Mouse (Mus musculus) mouse trophoblast stem cell (cell line): ENCODE measurements around the gene Hmgb2.
"Not testable (repeated sequence)": the region's sequence is repeated elsewhere in the genome, so short reads cannot be mapped to it uniquely, and the experiment has no call there.

Experiments
- in situ Hi-C, 2 experiments: fragments of 300-500 bp; cut with MseI, MboI; formaldehyde crosslinking; loops; 2 replicates in 1 of 2; 3 replicates in 1 of 2; pipeline ENCODE4 v1.15.1; 2025

Hmgb2 gene

GRCm38 (mm10) chr8:57510791-57511315 is 854 bp upstream of the Hmgb2 start:
- in situ Hi-C loops = no loop called here

- in situ Hi-C loops = no loop called here
These were observed 692 bp downstream of the Hmgb2 start for GRCm38 (mm10) chr8:57512141-57513056.

DNA sequence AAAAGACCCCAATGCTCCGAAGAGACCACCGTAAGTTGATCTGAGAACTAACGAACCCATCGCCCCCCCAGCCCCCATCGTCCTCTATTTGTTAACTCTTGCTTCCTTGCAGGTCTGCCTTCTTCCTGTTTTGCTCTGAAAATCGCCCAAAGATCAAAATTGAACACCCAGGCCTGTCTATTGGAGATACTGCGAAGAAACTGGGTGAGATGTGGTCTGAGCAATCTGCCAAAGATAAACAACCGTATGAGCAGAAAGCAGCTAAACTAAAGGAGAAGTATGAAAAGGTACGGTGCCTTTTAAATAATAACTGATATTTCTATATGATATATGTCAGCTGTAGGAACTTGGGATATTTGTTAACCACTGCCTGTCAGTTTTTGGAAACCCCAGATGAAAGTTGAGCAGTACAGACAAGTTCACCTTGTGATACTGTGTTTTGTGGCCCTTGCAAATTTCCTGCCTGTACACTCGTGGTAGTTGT is 1.5 kb downstream of the Hmgb2 start:
- in situ Hi-C loops = not testable (repeated sequence)

DNA sequence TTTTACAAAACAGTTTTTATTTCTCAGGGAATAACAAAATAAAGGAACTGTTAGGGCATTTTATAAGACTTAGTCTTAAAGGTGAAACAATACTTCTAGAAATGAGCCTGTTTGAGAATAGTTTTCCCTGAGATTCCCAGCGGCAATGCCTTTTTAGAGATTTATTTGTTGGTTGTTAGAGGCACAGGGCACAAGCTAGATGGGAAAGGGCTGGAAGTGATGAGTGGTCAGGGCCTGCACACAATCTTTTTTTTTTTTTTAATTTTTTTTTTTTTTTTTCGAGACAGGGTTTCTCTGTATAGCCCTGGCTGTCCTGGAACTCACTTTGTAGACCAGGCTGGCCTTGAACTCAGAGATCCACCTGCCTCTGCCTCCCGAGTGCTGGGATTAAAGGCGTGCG is 5.0 kb downstream of the Hmgb2 start:
- in situ Hi-C loops = not testable (repeated sequence)

- in situ Hi-C loops = no loop called here
These were observed 6.0 kb downstream of the Hmgb2 start for GRCm38 (mm10) chr8:57517723-57518122.

DNA sequence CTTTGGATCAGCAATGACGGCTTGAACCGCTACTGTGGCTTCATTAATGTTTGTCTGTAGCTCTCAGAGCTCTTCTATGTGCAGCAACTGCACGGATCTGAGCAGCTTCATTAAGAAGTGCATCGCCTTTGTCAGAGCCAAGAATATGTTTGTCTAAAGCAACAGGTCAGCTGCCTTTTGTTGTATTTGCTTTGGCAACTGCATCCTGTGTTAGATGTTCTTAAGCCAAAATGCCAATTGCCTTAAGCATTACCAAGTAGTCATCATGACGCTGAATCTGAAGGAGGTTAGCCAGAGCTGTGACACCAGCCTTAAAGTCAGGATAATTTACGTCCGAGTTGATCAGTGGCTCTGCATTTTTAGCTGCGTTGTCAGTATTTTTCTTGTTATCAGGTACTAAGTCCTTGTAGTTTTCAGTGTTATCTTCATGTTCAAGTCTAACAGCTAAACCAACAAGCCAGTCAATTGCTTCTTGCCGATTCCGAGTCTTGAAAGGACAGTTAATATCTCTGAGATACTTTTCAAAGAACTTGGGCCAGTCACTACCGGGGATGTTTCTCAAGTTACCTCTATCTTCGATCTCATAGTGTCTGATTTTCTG is 8.6 kb downstream of the Hmgb2 start:
- in situ Hi-C loops = no loop called here

DNA sequence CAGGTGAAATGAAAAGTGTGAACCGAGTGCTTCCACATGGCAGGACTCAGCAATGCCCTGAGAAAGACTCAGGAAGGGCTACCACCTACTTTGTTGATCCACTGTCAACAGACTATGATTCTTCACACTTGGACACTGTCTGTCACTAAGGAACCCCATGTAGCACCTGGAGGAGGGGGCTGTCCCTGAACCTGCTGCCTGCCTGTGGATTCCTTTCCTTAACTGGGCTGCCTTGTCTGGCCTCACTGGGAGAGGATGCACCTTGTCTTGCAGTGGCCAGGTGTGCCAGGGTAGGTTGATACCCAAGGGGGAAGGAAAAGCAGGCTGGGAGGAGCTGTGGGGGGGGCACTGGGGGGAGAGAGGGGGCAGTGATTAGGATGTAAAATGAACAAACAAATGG is 16.3 kb downstream of the Hmgb2 start:
- in situ Hi-C loops = no loop called here

DNA sequence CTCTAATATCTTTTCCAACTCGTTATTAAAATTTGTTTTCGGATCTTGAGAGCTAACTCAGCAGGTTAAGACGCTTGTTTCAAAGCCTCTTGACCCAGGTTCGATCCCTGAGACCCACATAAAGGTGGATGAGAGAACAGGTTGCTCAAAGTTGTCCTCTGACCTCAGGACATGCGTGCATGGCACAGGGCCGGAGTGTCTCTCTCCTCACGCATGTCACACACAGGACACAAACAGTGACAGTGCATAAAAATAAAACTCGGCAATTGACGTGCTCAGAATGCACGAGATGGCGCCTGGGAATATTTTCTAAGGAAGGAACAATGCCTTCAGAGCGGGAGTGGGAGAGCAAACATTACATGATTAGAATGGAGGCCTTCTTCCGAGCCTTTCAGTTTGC is 18.5 kb downstream of the Hmgb2 start:
- in situ Hi-C loops = loop anchor here (5.0 kb wide), 1 partner anchor 103 kb away; no protein-coding TSS in a partner anchor

GRCm38 (mm10) chr8:57530666-57531349 is 19.1 kb downstream of the Hmgb2 start:
- in situ Hi-C loops = loop anchor here (5.0 kb wide), 1 partner anchor 104 kb away; no protein-coding TSS in a partner anchor

DNA sequence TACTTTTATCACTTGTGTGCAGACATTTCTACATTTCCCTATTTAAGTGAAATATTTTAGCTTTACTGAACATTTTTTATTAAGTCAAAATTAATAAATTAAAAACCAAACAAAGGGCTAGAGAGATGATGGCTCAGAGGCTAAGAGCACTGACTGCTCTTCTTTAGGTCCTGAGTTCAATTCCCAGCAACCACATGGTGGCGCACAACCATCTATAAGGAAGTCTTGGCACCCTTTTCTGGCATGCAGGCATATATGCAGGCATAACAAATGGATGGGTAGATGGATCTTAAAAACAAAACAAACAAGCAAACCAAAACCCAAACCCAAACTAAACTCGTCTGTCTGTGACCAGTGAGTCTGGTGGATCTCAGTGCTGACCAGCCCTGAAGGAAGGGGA is 20.5 kb downstream of the Hmgb2 start:
- in situ Hi-C loops = loop anchor here (5.0 kb wide), 1 partner anchor 105 kb away; no protein-coding TSS in a partner anchor

DNA sequence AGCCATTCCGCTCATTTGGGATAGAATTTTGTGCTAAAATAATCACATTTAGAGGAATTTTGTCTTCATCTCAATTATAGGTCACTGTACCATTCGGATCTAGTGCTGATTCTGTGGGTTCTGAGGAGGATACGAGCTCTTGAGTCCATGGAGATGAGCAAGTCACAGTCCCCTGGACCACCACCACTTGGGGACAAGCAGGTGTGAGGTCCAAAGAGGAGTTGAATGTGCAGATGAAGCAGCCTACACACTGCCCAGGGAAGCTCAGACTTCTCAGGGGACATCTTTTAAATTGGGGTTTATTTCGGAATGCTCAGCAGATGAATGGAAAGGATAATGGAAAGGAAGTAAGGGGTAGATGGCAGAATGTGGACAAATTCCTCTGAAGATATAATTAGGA is 21.4 kb downstream of the Hmgb2 start:
- in situ Hi-C loops = loop anchor here (5.0 kb wide), 1 partner anchor 106 kb away; no protein-coding TSS in a partner anchor

DNA sequence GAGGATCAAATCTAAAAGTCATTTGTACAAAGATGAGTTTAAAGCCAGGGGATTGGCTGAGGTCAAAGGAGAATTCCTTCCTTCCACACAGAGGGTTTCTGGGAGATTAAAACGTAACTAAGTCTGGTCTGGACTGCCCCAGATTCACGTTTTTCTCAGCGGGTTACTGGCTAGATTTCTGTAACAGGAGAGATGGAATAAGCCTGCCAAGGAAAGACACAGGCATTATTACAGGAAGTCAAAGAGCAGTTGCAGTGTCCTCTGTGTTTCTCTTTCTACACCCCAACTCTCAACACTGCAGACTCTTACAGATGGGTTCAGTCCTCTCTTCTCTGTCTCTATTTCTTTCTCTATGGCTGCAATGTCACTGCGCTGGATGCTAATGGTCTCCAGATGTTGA is 22.8 kb downstream of the Hmgb2 start:
- in situ Hi-C loops = loop anchor here (5.0 kb wide), 1 partner anchor 107 kb away; no protein-coding TSS in a partner anchor

- in situ Hi-C loops = no loop called here
These were observed 24.5 kb downstream of the Hmgb2 start for GRCm38 (mm10) chr8:57536167-57536566.

DNA sequence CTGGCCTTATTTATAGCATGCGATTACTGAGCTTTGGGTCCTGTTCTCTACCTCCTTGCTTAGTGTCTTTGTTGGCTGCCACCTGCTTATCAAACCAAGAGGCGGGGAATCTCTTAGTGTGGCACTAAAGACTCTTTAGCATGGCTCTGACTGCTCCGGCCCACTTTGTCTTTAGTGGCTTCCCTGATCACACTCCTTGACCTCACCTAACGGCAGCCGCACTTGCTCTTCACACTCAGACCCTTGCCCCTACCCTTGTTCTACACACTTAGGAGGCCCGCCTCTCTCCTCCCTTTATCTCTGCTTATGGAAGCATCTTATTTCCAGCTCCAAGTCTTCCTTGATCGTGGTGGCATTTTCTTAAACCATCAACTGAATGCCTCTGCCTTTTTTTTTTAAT is 26.9 kb downstream of the Hmgb2 start:
- in situ Hi-C loops = no loop called here

- in situ Hi-C loops = loop anchor here (10.0 kb wide), 1 partner anchor 255 kb away; no protein-coding TSS in a partner anchor
These were observed 28.6 kb downstream of the Hmgb2 start for GRCm38 (mm10) chr8:57540110-57540838.

- in situ Hi-C loops = loop anchor here (10.0 kb wide), 1 partner anchor 254 kb away; no protein-coding TSS in a partner anchor
These were observed 29.2 kb downstream of the Hmgb2 start for GRCm38 (mm10) chr8:57540951-57541350.

- in situ Hi-C loops = loop anchor here (10.0 kb wide), 1 partner anchor 253 kb away; no protein-coding TSS in a partner anchor
These were observed 29.7 kb downstream of the Hmgb2 start for GRCm38 (mm10) chr8:57541405-57541804.

DNA sequence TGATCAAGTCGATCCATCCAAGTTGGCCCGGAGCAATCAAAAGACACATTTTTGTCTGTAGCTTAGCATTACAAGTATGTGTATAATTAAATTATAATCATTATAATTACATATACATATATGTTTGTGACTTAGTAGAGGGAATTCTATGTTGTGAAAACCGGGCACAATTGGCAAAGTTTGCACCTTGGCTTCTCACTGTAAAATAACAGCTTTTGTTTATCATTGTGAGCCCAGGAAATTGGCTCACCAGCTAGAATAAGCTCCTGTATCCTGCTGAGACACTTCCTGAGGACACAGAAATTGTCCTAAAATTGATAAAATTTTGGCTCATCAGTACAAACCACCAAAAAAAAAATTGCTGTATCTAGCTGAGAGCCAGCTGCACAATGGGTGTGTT is 34.7 kb downstream of the Hmgb2 start:
- in situ Hi-C loops = loop anchor here (10.0 kb wide), 1 partner anchor 248 kb away; no protein-coding TSS in a partner anchor

- in situ Hi-C loops = loop anchor here (10.0 kb wide), 1 partner anchor 248 kb away; no protein-coding TSS in a partner anchor
These were observed 35.1 kb downstream of the Hmgb2 start for GRCm38 (mm10) chr8:57546834-57547233.

GRCm38 (mm10) chr8:57547581-57547980 is 35.9 kb downstream of the Hmgb2 start:
- in situ Hi-C loops = loop anchor here (10.0 kb wide), 1 partner anchor 247 kb away; no protein-coding TSS in a partner anchor
